Mouse (Mus musculus) adrenal gland, postnatal 4 days (tissue): ENCODE results near the gene Txndc5. TPM values are rescaled to one million over a fixed set of nuclear protein-coding genes. Genes with fewer than 3 reads are reported as not detected.

Source experiments
- DNase-seq, 2 experiments: peaks; one replicate each; pipeline ENCODE4 v3.0.0; 2021 to 2022; ENCODE audit warnings: low spot score in 2 of 2, mixed read lengths in 2 of 2
- total RNA-seq, 2 experiments: library from RNA; stranded (reverse); gene quantifications; 2 replicates each; pipeline ENCODE4 v1.2.3; 2021

The Txndc5 gene
- total RNA-seq, 2 experiments from 2014 or later: 237 to 251 TPM

DNA sequence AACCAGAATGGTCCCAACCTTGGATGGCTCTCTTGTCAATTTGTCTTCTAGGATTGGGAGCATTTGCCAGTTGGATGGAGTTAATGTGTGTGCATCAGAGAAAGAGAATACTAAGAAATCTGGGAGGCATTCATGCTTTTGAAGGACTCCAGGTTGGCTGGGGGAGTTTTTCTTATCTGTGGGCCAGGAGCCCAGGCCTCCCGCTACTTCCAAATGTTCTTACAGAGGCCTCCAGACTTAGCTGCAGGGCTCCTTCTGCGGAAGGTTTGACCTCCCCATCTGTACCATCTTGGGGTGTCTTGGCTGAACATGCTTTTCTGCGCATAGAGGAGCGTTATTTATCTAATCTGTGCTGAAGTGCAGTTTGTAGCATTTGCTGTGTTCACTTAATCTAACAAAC, 56.0 kb downstream of the Txndc5 start:
- no peak for DNase-seq

DNA sequence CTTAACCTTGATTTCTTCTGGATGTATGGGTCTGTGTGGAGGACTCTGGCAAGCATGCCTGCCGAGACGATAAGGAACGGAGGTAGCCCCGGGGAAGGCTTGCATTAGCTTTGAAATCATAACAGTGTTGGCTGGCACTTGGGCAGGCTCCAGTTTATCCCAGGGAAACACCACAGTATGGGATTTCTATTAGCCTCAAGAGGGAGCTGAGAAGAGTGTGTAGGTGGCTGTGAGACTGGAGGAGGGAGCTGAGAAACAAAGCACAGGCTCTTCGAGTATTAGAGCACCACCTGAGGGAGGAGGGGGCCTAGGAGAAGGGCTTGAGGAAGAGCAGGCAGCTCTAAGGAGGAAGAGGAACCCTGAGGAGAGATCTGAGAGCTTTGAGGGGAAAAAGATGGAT, 57.7 kb downstream of the Txndc5 start:
- DNase-seq: no peak

DNA sequence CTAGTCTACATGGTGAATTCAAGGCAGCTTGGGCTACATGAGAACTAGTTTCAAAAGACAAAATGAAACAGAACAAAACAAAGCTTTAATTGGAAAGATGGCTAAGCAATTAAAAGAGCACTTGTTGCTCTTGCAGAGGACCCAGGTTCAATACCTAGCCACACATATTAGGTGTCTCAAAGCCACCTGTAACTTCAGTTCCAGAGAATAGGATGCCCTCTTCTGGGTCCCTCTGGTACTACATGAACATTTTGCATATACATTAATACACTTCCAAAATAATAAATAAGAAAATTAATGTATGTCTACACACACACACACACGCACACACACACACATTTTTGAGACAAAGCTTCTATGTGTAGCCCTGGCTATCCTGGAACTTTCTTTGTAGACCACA, 65.2 kb downstream of the Txndc5 start:
- DNase-seq: no peak

DNA sequence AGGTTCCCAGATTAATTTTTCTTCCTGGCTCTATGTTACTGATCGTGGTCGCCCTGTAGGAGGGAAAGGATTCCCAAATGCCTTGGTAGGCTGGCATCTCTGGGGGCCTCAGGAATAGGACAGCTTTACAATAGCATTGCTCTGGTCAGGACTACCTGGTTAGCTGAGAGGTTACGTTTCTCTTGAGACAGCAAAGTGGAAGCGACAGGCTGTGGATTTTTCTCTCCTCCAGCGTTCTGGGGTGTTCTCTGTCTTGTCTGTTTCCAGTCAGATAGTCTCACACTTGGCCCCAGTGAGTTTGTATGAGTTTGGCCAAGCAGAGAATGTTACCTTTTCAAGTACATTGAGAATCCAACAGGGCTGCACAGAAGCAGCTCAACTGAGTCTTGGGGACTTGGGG, 77.2 kb downstream of the Txndc5 start:
- no peak for DNase-seq

Other genes with a start within 250 kb of the Txndc5 start
- 10 to 100 TPM in 1 of 2 experiments, 1 to 10 TPM in 1; 8.9 to 11.6 TPM for gene Bmp6, start 183.7 kb downstream of the Txndc5 start, total RNA-seq
- gene Bloc1s5, start 106.3 kb upstream of the Txndc5 start, total RNA-seq: 10 to 100 TPM; 22.3 to 23.9 TPM
- gene Eef1e1, start 130.2 kb upstream of the Txndc5 start, total RNA-seq: 10 to 100 TPM; 34.5 to 35.4 TPM